Mouse (Mus musculus) myocyte (in vitro differentiated cells): ENCODE measurements at regions not wholly inside any gene's neighbourhood (a gene's known extent, or its start where the extent isn't known, plus 50 kb on each side); places are given as distances from the start of the nearest gene placed in this dataset.

Experiments
- H3K27me3 ChIP-seq: one replicate; pipeline ENCODE4 v1.6.1; 2011; ENCODE audit not compliant: control insufficient read depth, insufficient read depth, insufficient read length
- H3K36me3 ChIP-seq: one replicate; pipeline ENCODE4 v1.6.1; 2011; ENCODE audit not compliant: control insufficient read depth, insufficient read depth
- H3K4me2 ChIP-seq: one replicate; pipeline ENCODE4 v1.6.1; 2011; ENCODE audit warnings: low read depth, control low read depth
- H3K4me3 ChIP-seq: one replicate; pipeline ENCODE4 v1.5.1; 2011; ENCODE audit warnings: mild to moderate bottlenecking, control low read depth, moderate library complexity
- H3K79me2 ChIP-seq: one replicate; pipeline ENCODE4 v1.6.1; 2011; ENCODE audit not compliant: control insufficient read depth, insufficient read depth
- H3ac ChIP-seq: one replicate; pipeline ENCODE4 v1.6.1; 2011; ENCODE audit not compliant: control insufficient read depth, insufficient read length
- CEBPB ChIP-seq: IDR thresholded peaks from 2 replicates; pipeline ENCODE4 v1.6.1; 2011; ENCODE audit warnings: mild to moderate bottlenecking, moderate library complexity; ENCODE audit not compliant: poor library complexity, insufficient read depth, severe bottlenecking
- E2F4 ChIP-seq: IDR thresholded peaks from one replicate; pipeline ENCODE4 v1.6.1; 2011; ENCODE audit warnings: mild to moderate bottlenecking, control low read depth, moderate library complexity; ENCODE audit not compliant: insufficient read depth
- MAX ChIP-seq: IDR thresholded peaks from one replicate; pipeline ENCODE4 v1.6.1; 2011; ENCODE audit warnings: low read depth, mild to moderate bottlenecking, control low read depth
- MYOD1 ChIP-seq, 3 experiments: IDR thresholded peaks; one replicate each; pipeline ENCODE4 v1.6.1; 2011; ENCODE audit warnings: control low read depth in 2 of 3, low read depth in 2 of 3, mild to moderate bottlenecking in 2 of 3, moderate library complexity in 1 of 3; ENCODE audit not compliant: insufficient read length in 2 of 3, control insufficient read depth in 1 of 3
- MYOG ChIP-seq, 3 experiments: IDR thresholded peaks; one replicate each; pipeline ENCODE4 v1.6.1; 2011; ENCODE audit warnings: control low read depth in 2 of 3, low read depth in 2 of 3, mild to moderate bottlenecking in 2 of 3; ENCODE audit not compliant: insufficient read length in 2 of 3, control insufficient read depth in 1 of 3, insufficient read depth in 1 of 3
- POLR2A ChIP-seq: IDR thresholded peaks from one replicate; pipeline ENCODE4 v1.6.1; 2011; ENCODE audit warnings: low read depth, mild to moderate bottlenecking, control low read depth, moderate library complexity; ENCODE audit not compliant: insufficient read length
- POLR2AphosphoS2 ChIP-seq: IDR thresholded peaks from one replicate; pipeline ENCODE4 v1.6.1; 2011; ENCODE audit warnings: low read depth, control low read depth; ENCODE audit not compliant: insufficient read length
- REST ChIP-seq: IDR thresholded peaks from one replicate; pipeline ENCODE4 v1.6.1; 2011; ENCODE audit warnings: mild to moderate bottlenecking, control low read depth, moderate library complexity; ENCODE audit not compliant: insufficient read depth, insufficient read length
- SRF ChIP-seq: IDR thresholded peaks from one replicate; pipeline ENCODE4 v1.6.1; 2011; ENCODE audit warnings: low read depth; ENCODE audit not compliant: control insufficient read depth, insufficient read length
- TCF12 ChIP-seq: IDR thresholded peaks from one replicate; pipeline ENCODE4 v1.6.1; 2011; ENCODE audit warnings: mild to moderate bottlenecking, control low read depth; ENCODE audit not compliant: poor library complexity, insufficient read depth, severe bottlenecking
- TCF3 ChIP-seq: IDR thresholded peaks from one replicate; pipeline ENCODE4 v1.6.1; 2011; ENCODE audit warnings: low read depth, control low read depth; ENCODE audit not compliant: insufficient read length
- USF1 ChIP-seq: IDR thresholded peaks from one replicate; pipeline ENCODE4 v1.6.1; 2011; ENCODE audit warnings: low read depth, mild to moderate bottlenecking, control low read depth, moderate library complexity

DNA sequence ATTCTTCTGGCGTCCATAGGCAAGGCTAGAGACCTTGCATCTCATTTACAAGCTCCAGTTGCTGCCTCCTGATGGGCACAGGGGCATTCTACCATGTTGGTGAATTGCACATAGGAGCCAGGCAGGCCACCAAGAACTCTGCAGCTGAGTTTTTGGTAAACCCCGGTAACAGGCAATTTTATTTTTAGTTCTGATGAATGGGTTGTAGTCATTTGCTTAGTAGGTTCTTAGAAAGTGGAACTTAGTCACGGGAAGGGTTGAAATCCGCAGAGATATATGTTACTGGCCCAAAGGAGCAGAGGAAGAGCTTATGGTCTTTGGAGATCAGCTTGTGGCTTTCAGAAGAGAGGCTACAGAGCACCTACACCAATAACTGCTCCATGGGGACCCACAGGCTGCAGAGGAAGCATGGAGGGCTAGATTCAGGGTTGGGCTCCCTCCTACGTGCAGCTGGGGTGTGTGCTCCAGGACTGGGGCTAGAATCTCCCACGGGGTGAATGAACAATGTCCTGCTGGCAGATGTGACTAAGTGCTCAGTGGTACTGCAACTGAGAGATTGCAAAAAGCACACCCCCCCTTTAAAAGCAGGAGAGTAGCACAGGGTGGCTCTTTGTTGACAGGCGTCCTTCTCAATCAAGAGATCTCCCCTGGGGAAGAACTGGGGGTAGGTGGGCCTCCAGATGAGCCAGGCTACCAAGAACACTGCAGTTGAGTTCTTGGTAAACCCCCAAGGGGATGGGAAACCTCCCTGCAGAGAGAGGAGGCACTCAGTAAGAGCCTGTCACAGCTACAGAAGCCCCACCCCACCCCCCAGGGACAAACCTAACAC lies 65.6 kb upstream of the Med13l start:
- Histone ChIP-seq H3K36me3 (no peaks in the 10 kb centered on the region), H3K4me3 (no peak overlapping the region), H3K79me2 (no peaks in the 10 kb centered on the region), H3K27me3 (no peaks in the 10 kb centered on the region), H3ac (no peak overlapping the region), H3K4me2 (no peak overlapping the region)
- TF ChIP-seq TCF12 (no peak), MAX (no peak), SRF (no peak), CEBPB (no peak), MYOD1 (IDR thresholded peaks at IDR 0.05; ENCODE audit: control insufficient read depth in 1 of 3, insufficient read length in 2 of 3, low read depth in 2 of 3) (no peak), USF1 (no peak)

DNA sequence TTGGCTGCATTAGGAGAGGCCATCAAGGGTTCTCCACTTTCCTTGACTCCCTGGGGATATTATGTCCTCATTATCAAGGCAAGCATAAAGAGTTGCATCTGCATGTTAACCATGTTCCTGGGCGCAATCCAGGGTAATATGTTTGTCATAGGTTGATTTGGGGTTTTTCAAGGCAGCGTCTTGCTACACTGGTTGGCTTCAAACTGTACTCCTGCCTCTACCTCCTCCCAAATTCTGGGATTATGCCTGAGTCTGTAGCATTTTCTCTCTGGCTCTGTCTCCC lies 65.1 kb upstream of the Med13l start:
- Histone ChIP-seq H3ac (no peak overlapping the region), H3K4me2 (no peak overlapping the region), H3K27me3 (no peaks in the 10 kb centered on the region), H3K79me2 (no peaks in the 10 kb centered on the region), H3K36me3 (no peaks in the 10 kb centered on the region), H3K4me3 (no peak overlapping the region)
- TF ChIP-seq POLR2A (no peak), MYOD1 (IDR thresholded peaks at IDR 0.05; ENCODE audit: control insufficient read depth in 1 of 3, insufficient read length in 2 of 3, low read depth in 2 of 3) (no peak), POLR2AphosphoS2 (no peak), MAX (no peak), TCF3 (no peak)

DNA sequence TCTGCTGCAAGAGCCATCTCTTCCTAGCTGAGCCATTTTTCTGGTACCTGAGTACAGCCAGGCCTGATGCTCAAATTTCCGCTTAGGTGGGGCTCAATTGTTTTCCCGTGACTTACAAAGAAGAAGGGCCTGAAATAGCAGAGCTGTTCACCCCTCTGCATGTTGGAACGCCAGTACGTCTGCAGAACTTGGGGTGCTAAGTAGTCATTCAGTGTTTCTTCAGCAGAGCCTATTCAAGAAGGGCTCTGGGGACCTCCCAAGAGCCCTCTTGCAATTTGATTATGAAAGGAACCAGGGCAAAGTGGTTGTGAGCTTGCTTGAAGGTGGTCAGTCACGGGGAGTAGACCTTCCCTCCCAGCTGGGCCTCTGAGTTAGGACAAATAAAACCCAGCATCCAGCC lies 58.9 kb upstream of the Med13l start:
- H3K36me3 ChIP-seq = no peaks in the 10 kb centered on the region
- no peak overlapping the region for H3ac ChIP-seq
- H3K79me2 ChIP-seq = no peaks in the 10 kb centered on the region
- H3K4me3 ChIP-seq = no peak overlapping the region
- TF ChIP-seq POLR2AphosphoS2 (no peak), POLR2A (no peak), TCF12 (no peak), USF1 (no peak), REST (no peak), CEBPB (no peak), MYOD1 (IDR thresholded peaks at IDR 0.05; ENCODE audit: control insufficient read depth in 1 of 3, insufficient read length in 2 of 3, low read depth in 2 of 3) (no peak), MYOG (IDR thresholded peaks at IDR 0.05; ENCODE audit: control insufficient read depth in 1 of 3, insufficient read depth in 1 of 3, insufficient read length in 2 of 3, low read depth in 2 of 3) (no peak), SRF (no peak), MAX (no peak), TCF3 (no peak)
- H3K4me2 ChIP-seq = no peak overlapping the region
- no peaks in the 10 kb centered on the region for H3K27me3 ChIP-seq

DNA sequence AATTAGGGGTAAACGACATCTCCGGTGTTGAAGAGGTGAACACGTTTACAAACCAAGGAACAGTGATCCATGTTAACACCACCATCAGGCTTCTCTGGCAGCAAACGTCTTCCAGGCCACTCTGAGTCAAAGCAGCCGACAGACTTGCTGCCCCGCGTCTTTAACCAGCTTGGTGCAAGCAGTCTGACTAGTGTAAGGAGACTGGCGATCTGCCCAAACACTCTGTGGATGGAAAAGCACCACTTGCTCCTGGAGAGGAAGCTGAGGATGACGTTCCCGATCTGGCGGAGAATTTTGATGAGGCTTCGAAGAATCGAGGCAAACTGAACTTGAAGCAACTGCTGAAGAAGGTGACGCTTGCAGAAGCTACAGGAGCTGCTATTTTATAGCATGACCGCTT lies 57.5 kb upstream of the Med13l start:
- H3K36me3 ChIP-seq = no peaks in the 10 kb centered on the region
- no peak for TF ChIP-seq REST
- no peak for TF ChIP-seq SRF
- no peak for TF ChIP-seq TCF12
- TF ChIP-seq MYOG (IDR thresholded peaks at IDR 0.05; ENCODE audit: control insufficient read depth in 1 of 3, insufficient read depth in 1 of 3, insufficient read length in 2 of 3, low read depth in 2 of 3) = no peak
- no peak for TF ChIP-seq TCF3
- TF ChIP-seq E2F4 = no peak
- no peak for TF ChIP-seq MAX
- TF ChIP-seq CEBPB = no peak
- TF ChIP-seq USF1 = no peak
- TF ChIP-seq POLR2A = no peak
- TF ChIP-seq MYOD1 (IDR thresholded peaks at IDR 0.05; ENCODE audit: control insufficient read depth in 1 of 3, insufficient read length in 2 of 3, low read depth in 2 of 3) = no peak
- no peak for TF ChIP-seq POLR2AphosphoS2
- no peak overlapping the region for H3K4me3 ChIP-seq
- H3K4me2 ChIP-seq = no peak overlapping the region
- no peak overlapping the region for H3ac ChIP-seq
- no peaks in the 10 kb centered on the region for H3K27me3 ChIP-seq
- no peaks in the 10 kb centered on the region for H3K79me2 ChIP-seq

DNA sequence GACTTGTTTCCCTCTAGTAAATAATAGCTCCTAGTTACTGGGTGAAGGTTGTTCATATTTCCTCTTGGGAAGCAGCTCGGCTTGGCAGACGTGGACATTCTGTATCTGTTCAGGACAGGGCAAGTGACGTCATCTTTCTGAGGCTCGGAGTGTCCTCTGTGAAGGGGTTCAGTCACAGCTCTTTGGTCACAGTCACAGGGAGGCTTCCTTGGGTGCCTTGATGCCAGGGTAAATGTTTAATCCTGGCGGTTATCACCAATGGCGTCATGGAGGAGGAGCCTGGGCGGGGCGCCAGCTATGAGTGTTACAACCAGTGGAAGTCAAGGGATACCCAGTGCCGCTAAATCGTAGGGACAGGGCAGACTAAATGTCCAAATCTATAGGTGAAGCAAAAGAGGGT lies 56.3 kb upstream of the Med13l start:
- Histone ChIP-seq H3K4me3 (no peak overlapping the region), H3K27me3 (no peaks in the 10 kb centered on the region), H3K4me2 (no peak overlapping the region), H3K36me3 (no peaks in the 10 kb centered on the region), H3K79me2 (no peaks in the 10 kb centered on the region), H3ac (no peak overlapping the region)
- TF ChIP-seq MYOD1 (IDR thresholded peaks at IDR 0.05; ENCODE audit: control insufficient read depth in 1 of 3, insufficient read length in 2 of 3, low read depth in 2 of 3) = no peak
- TF ChIP-seq E2F4 = no peak

DNA sequence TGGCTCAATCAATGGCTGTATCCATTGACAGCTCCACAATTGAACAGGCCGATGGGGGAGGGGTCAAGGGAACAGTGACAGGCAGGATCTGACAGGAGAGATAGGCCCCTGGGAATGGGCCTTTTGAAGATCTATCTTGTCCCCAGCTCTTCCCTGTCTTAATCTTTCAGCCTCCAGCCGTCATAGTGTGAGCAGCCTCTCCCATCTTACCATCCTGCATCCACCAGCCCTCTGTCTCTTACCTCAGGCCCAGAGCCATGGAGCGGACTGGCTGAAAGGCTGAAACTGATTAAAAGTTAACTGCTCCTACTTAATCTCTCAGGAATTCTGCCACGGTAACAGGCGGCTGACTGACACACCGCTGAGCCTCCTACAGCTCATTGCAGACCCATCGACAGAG lies 55.6 kb upstream of the Med13l start:
- no peak overlapping the region for H3K4me2 ChIP-seq
- H3K36me3 ChIP-seq = no peaks in the 10 kb centered on the region
- no peaks in the 10 kb centered on the region for H3K27me3 ChIP-seq
- H3K79me2 ChIP-seq = no peaks in the 10 kb centered on the region
- no peak overlapping the region for H3ac ChIP-seq
- H3K4me3 ChIP-seq = no peak overlapping the region
- no peak for TF ChIP-seq REST
